Mouse (Mus musculus) right cerebral cortex, adult 2 months (tissue): ENCODE measurements around the gene Rmnd5a.
"Not testable (repeated sequence)": the region's sequence is repeated elsewhere in the genome, so short reads cannot be mapped to it uniquely, and the experiment has no call there.

Source experiments
- DNase-seq, 2 experiments: peaks; one replicate each; pipeline ENCODE4 v3.0.0; 2021 to 2022; ENCODE audit warnings: low spot score in 2 of 2

Rmnd5a gene

DNA sequence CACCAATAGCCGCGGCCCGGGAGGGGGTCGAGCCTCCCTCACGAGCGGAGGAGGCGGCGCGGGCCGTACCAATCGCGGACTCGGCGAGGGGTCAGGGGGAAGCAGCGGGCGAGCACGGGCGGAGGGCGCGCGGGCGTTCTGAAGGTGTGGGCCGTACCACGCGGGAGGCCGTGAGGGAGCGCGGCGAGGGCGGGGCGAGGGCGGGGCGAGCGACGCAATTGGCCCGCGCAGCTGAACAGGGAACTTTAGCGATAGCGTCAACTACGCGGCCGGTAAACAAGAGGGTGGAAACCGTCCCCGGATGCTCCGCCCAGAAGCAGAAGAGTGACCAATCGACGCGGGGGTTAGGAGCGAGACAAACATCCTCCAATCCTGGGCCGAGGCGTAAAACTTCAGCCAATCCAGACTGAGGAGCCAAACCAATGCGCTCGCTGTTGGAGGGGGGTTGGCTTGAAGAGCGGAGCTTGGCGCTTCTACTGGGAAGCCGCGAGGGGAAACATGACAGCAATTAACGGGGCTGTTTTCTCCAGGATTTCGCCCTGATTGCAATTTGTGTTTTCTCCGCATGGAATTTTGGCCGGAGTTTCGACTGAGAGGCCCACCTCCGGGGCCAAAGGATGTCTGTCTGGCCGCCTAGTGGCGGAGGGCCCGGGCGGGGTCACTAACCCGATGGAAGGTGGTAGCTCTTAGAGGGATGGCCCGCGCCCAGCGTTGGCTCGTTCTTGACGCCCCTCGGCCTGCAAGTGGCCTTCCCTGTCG lies at the start of gene Rmnd5a:
Gene Rmnd5a, minus strand, starts transcription at position 146 of the 759 bp plus-strand sequence.
- DNase-seq: peak; percentile 97

DNA sequence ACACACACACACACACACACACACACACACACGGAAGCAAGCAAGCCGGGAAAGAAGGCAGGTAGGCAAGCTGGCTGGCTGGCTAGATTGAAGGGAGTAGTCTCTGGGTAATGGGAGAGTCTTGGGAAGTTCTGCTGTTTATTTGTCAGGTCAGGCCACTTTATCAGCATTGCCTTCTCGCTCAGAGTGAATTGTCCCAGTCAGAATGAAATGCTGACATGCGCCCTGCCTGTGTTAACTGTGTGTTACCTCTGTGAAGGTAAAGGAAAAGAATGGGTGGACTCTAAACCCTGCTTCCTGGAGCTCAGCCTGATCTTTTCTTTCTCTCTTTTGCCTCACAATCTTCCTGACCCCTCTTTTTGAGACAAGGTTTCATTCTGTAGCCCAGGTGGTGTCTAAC lies 47.5 kb upstream of the Rmnd5a start:
- DNase-seq: no peak

DNA sequence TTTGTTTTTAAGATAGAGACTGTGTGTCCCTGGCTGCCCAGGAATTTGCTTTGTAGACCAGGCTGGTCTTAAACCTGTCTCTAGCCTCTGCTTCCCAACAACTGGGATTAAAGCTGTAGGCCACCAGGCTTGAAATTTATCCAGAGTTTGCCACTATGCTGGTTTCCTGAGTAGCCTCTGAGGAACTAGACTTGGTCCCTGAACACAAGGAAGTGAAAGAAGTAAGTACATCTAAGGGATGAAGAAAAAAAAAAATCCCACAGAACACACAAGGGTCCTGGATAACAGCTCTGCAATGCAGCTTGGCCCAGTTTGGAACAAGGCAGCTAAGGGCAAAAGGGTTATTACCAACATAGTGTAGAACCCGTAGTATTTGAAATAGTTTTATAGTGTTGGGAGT lies 46.4 kb upstream of the Rmnd5a start:
- DNase-seq: no peak

DNA sequence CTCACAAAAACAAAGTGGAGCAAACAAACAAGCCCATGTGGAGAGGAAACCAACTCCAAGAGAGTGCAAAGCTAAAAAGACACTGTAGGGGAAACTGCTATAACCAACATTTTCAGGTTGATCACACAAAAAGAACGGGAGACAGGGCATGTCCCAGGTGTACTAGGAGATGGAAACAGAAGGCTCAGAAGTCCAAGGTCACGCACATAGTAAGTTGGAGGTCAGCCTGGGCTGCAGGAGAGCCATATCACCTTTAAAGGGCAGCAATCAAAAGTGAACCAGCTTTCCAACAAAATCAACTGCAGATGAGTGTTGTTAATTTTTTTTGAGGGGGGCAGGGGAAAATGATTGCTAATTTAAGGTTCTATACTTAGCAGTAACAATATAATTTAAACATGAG lies 45.8 kb upstream of the Rmnd5a start:
- no peak for DNase-seq

DNA sequence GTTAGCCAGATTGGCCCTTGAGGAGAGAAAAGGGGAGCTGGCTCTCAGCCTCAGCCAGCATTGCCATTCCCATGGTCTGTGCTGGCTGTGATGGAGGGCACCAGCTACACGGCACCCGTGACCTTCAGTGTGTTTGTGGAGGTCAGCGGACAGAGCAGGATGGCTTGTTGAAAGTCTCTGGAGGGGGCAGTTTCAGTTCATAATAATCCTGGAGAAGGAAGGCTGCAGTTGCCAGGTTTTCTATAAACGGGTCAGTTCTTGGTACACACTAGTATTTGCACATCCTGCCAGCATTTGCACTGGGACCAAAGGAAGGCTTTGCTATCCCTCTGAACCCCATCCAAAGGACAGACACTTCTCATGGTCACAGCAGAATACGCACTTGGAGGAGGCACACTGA lies 44.8 kb upstream of the Rmnd5a start:
- no peak for DNase-seq

DNA sequence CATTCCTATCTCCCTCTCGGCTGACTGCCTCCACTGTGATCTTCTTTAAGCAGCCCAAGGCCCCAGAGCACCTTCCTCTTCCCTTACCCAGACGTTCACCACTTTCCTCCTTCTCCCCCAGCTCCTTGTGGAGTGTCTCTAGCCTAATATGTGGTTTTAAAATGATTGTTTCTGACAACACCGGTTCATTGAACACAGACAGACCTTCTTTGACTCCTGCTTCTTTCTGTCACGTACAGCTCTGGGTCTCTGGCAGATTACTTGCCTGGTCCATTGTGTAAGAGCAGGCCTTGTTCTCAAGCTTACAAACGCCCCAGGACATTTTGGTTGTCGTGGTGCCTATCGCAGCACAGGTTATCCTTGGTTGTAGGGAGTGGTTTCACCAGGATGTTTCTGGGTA lies 40.7 kb upstream of the Rmnd5a start:
- DNase-seq: no peak

DNA sequence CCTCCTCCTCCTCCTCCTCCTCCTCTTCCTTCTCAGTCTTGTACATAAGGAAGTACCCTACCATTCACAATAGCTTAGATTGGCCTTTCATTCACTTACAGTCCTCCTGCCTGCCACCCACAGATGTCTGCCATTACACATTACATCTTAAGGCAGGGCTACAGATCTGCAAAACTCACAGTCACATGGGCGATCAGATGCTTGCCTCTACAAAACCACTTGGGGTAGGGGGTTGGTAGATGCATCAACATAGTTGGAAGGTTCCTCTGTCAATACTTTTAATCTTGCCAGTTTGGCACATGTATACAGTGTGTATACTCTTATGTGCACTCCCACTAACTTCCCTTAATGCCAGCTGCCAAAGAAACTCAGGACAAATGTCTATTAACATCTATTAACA lies 39.7 kb upstream of the Rmnd5a start:
- no peak for DNase-seq

DNA sequence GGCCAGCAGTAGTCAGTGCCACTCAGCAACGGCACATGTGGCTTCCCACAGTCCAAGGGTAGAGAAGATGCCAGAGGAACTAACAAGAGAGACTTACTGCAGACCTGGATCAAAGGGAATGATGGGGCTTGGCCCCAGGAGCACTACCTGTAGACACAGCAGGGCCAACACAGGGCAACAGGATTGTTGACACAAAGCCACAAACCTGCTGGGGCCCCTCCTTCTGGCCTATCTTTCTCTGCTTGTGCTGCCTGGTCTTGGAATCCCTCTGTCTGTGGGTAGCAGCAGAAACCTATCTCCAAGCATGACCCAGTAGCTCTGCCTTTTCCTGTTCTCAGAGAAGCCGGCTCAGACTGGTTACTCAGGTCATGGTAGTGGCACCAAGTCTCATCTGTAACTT lies 39.2 kb upstream of the Rmnd5a start:
- DNase-seq: not testable (repeated sequence)

DNA sequence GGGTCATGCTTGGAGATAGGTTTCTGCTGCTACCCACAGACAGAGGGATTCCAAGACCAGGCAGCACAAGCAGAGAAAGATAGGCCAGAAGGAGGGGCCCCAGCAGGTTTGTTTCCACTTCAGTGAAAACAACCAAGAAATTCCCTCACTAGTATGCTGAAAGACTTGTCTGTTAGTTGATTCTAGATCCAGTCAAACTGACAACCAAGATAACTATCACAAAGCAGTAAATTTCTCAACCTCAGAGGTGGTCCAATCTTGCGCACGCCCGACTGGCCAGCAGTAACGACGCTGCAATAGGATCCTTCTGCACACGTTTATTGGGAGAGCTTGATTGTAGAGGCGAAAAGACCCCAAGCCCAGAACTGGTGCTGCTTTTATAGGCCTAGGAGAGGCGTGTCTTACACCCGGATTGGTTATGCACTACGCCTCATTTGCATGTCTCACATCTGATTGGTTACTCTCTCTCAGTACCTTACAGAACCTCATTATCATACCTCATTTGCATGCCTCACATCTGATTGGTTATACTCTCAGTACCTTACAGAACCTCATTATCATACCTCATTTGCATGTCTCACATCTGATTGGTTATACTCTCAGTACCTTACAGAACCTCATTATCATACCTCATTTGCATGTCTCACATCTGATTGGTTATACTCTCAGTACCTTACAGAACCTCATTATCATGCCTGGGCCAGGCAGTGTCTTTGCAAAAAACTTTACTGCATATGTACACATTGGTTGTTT lies 38.6 kb upstream of the Rmnd5a start:
- not testable (repeated sequence) for DNase-seq

DNA sequence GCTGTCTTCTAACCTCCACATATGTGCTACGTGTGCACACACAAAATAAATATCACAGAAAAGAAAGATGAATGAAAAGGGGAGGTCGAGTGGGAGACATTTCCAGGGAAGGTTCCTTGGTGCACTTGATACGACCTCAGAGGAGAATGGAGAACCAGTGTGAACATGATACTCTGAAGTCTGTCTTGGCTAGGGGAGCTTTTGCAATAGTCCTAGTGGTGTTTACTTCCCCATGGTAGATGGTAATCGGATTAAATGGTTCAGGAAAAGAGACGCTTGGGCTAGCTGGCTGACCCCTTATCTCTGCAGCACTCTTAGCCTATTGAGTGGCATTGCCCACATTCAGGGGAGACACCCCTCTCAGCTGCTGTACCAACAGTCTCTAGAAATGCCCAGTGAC lies 36.3 kb upstream of the Rmnd5a start:
- no peak for DNase-seq

DNA sequence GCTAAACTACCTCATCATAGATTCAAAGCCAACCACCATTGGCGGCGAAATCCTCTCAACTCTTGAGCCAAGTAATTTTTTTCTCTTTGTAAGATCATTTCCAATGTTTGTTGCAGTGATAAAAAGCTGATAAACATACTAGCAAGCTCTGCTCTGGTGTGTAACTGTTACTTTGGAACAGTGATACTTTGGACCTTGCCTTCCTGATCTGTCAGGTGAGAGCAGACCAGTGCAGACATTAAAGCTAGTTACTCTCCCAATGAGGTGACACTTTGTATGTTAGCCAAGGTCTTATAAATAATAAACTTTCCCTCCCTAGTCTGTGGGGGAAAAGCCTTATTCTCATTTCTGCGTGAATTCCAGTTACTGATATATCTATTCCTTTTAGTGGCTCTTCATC lies 35.2 kb upstream of the Rmnd5a start:
- no peak for DNase-seq

DNA sequence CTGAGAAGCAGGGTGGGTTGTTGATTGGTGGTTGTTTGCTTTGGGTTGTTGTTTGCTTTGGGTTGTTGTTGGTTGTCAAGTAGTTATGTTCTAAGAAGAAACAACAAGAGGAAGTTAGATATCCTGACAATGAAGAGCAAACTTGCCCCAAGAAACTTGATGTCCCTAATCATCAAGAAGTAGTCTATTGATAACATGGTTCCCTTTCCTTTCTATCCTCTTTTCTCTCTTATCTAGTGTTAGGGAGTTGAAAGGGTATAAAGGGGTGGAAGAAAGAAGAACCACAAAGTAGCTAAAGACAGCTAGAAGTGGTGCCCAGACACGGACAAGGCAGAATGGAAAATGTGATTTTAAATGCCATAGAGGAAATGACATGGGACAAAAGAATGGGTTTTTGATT lies 32.3 kb upstream of the Rmnd5a start:
- DNase-seq: no peak

DNA sequence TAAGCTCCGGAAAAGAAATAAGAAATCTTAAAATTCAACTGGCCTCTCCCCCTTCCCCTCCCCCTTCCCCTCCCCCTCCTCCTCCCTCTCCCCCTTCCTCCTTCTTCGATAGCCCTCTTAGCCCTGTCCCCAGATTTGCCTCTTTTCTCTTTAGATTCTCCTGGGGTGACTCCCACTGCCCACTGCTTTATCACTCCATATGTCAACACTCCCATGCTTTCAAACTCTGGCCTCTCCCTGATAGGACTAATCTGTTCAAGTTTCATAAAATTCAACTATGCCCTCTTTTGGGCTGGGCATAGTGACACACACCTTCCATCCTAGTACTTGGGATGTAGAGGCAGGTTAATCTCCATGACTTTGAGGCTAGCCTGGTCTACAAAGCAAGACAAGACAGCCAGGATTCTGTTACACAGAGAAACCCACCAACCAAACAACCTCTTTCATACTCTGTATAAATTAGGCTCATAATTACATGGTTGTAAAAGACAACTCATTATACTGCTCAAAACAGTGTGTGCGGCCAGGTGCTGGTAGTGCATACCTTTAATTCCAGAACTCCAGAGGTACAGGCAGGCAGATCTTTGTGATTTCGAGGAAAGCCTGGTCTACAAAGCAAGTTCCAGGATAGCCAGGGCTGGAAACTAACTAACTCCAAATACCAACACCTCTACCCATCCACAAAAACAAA lies 31.5 kb upstream of the Rmnd5a start:
- DNase-seq: no peak

DNA sequence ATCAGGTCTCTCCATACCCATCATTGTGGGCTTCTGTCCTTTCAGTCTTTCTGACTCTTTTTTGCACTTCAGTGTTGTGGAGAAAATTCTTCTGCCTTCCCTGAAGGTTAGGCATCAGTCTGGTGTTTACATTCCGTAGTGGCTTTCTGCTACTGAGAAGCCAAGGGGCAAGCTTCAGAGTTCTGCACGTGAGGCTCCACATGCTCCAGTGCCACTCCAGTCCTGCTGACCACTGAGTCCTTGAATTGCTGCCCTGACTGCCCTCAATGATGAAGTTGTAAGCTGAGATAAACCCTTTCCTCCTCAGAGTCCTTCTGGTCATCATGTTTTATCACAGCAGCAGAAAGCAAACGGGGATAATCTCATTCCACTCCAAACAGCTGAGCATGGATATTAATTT lies 28.9 kb upstream of the Rmnd5a start:
- no peak for DNase-seq

DNA sequence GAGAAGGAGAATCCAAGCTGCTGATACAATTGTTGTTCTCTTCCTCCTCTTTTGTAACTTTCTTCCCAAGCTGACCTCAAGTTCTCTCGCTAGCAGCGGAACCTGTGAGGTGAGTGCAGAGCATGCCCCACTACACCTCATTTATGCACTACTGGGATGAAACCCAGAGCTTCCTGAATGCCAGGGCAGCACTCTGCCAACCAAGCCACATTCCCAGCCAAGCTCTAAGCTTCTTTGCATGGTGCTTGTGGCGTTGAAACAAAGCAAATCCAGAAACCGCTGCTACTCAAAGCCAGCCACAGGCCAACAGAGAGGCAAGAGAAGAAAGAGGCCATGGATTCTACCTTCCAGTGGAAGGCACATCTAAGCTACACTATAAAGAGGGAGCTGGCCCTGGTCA lies 27.3 kb upstream of the Rmnd5a start:
- DNase-seq: no peak

DNA sequence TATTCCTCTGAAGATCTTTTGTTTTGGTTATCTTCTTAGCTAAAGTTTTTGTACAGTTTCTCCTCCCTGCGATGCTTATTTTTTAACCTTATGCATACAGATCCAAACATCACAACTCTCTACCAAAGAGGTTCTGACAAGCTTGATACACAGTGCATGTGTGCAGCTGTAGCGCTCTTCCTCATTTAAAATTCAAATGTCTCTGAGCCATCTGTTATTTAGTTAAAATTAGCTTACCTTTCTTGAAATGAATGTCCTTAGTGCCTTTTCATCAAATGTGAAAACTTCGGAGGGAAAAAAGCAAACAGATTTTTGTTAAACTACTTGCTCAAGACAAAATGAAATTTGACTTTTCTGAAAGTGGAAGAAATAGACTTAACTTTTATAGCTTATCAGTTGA lies 24.7 kb upstream of the Rmnd5a start:
- no peak for DNase-seq

DNA sequence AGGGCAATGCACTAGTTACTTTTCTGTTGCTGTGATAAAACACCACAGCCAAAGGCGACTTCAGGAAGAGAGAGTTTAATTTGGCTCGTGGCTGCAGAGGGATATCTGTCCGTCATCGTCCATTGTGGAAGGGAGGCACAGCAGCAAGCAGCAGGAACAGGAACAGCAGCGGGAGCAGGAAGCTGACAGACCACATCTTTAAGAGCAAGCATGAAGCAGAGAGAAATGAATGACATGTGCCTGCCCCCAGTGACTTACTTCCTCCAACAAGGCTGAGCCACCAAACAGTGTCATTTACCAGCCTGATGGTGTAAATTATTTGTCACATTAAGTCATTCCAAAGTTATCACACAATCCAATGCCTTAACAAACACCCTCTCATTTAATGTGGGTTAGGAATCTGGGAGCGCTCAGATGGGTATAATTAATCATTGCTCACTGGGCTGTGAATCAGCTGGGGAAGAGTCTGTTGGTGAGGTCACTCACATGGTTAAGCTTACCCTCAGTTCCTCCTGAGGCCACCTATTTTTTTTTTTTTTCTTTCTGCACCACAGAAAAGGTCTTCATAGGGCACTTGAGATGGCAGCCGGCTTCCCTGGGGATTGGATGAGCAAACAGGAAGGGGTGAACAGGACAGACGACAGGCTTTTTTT lies 17.6 kb upstream of the Rmnd5a start:
- DNase-seq: no peak

DNA sequence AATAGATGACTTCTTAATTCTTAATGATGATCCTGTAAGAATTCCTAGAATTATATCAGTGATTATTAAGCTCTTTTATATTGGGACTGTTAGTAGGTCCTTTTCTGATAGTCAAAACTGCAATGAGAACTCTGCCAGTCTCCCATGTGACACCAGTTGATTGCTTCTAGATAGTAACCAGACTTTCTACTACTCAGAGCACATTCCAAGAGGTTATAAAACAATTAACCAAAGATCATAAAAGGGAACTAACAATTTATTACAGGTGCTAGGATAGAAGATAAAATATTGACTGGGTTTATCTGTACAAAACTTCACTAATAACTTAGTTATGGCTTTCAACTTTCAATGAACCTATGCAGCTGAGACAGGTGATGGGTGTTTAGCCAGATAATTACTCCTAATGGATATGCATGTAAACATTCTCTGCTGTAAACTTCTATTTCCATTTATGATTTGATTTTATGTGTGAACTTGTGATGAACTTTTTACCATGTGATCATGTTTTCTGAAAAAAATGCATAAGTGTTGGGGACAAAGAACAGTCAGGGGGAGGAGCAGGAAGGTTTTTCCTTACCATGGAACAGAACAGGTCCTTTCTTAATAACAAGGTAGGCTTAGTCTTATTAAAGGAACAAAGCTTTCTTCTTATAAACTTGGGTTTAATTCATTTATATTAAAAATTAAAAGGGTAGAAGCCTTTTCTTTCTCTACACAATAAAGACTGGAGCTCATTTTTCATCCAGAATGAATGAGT lies 13.7 kb upstream of the Rmnd5a start:
- not testable (repeated sequence) for DNase-seq

DNA sequence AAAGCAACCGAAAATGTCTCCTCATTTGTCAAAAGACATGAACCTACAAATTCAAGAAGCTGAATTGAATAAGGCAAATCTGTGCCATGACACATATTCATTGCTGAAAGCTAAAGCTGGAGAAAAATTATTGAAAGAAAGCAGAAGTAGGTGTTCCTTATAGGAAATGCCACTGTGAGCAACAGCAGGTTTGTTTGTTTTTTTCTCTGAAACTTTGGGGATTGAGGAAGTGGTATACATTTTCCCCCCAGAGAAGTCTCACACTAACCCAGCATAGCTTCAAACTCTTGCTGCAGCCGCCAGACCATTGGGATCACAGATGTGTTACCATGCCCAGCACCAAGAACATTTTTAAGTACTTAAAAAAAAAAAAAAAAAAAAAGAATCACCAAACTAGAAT lies 12.4 kb upstream of the Rmnd5a start:
- no peak for DNase-seq

DNA sequence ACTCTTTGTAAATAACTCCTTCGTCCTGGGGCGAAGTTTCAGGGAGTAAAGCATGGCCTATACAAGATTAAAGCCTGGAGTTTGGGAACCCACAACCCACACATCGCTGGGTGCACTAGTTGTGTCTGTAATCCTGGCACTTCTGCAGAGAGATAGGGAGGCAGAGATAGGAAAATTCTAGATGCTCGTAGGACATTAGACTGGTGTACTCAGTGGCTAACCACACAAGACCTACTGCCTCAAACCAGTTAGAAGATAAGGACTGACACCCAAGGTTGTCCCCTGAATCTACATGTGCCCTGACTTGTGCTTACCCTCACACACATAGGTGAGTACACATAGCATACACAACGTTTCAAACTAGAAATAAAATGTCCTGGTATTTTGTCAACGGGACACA lies 5.1 kb upstream of the Rmnd5a start:
- no peak for DNase-seq

DNA sequence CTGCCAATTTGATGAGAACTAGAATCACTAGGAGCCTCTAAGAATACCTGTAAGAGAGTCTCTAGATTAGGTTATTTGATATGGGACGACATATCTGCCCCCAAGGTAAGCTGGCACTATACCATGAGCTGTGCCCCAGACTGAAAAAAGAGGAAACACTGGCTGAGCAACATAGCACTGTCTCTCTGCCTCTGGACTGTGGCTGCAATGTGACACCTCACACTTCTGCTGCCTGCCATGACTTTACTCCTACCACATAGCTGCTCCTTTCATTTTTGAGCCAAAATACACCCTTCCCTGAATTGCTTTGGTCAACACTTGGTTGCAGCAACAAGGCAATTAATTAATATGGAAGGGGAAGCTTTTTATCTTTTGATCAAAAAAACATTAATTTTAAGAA lies 4.3 kb upstream of the Rmnd5a start:
- DNase-seq: no peak

DNA sequence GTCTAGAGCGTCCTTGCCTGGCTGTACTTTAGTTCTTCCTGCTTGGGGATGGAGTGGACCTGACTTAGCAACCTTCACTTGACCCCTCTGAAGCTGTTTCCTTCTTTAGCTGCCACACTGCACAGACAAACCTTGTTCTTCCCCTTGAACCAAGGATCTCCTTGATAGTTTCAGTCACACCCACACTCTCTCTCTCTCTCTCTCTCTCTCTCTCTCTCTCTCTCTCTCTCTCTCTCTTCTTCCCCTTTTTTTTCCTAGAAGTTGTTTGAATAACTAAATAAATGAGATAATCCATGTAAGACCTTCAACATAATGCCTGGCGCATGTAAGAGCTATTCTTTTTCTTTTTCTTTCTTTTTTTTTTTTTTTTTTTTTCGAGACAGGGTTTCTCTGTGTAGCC lies 1.7 kb upstream of the Rmnd5a start:
- DNase-seq: no peak
